ENCODE assay signal across 8 mouse cellular contexts in genomic region chr19:31083761-31084160, GRCm38 (mm10). TPM values are rescaled to one million over a fixed set of nuclear protein-coding genes. Genes with fewer than 3 reads are reported as not detected.
DNase-seq lines count a peak whose midpoint lies in the region; ATAC-seq and TF ChIP-seq lines count a peak whose summit lies in the region.

No protein-coding gene starts in this region.

- no peak for DNase-seq in left cerebral cortex, adult 2 months (ENCODE audit: extremely low spot score in 1 of 2, low spot score in 2 of 2)
- no peak for DNase-seq in left cerebral cortex, postnatal 14 days (ENCODE audit: low spot score in 2 of 2)
- peak; percentile 64 for DNase-seq in cerebellum, adult 9-11 months
- no peak for DNase-seq in liver, embryonic 13.5 days
- peak; percentile 10 for DNase-seq in thymus, adult 2 months
- DNase-seq in yolk sac, embryonic 10.5 days (ENCODE audit: low spot score), result no peak
- no peak for DNase-seq in right cerebral cortex, postnatal 14 days

- intact Hi-C loops in left cerebral cortex, adult 2 months (cut with DNase I), result loop anchor here (2.0 to 5.0 kb wide), 2 partner anchors 241 to 581 kb away; no protein-coding TSS in a partner anchor
- intact Hi-C loops in left cerebral cortex, postnatal 14 days (cut with DNase I), result no loop called here

- TF ChIP-seq CTCF in left cerebral cortex, adult 2 months (IDR thresholded peaks at IDR 0.05), result no peak
- TF ChIP-seq CTCF in thymus, adult 2 months (IDR thresholded peaks at IDR 0.05; ENCODE audit: borderline replicate concordance, control insufficient read depth, extremely low read depth, insufficient read depth, low read length, poor library complexity), result no peak

- peak overlapping the region; percentile 90 for H3K4me2 ChIP-seq in heart, embryonic 13.5 days
- peak overlapping the region; percentile 85 for H3K4me2 ChIP-seq in liver, embryonic 13.5 days

- H3K4me1 ChIP-seq in heart, embryonic 13.5 days, result peaks cover 24% of the 10 kb centered on the region
- H3K4me1 ChIP-seq in liver, embryonic 13.5 days (replicated peaks), result peaks cover 23% of the 10 kb centered on the region
- H3K4me1 ChIP-seq in thymus, adult 2 months (replicated peaks; ENCODE audit: control insufficient read depth, insufficient read depth, low read length), result peaks cover 18% of the 10 kb centered on the region

- H3K9ac ChIP-seq in heart, embryonic 13.5 days, result peak overlapping the region; percentile 94
- H3K9ac ChIP-seq in liver, embryonic 13.5 days, result peak overlapping the region; percentile 77

- 90% methylated on average over 8 of the region's 8 CpGs for WGBS in heart, embryonic 13.5 days
- 77% methylated on average over 8 of the region's 8 CpGs for WGBS in liver, embryonic 13.5 days (ENCODE audit: insufficient replicate concordance)
- 99% methylated on average over 8 of the region's 8 CpGs for WGBS in thymus, adult 2 months

- no peaks in the 10 kb centered on the region for H3K9me3 ChIP-seq in heart, embryonic 13.5 days
- H3K9me3 ChIP-seq in liver, embryonic 13.5 days (replicated peaks), result no peaks in the 10 kb centered on the region

- H3K36me3 ChIP-seq in heart, embryonic 13.5 days, result peaks cover 43% of the 10 kb centered on the region
- H3K36me3 ChIP-seq in liver, embryonic 13.5 days, result peaks cover 28% of the 10 kb centered on the region
- no peaks in the 10 kb centered on the region for H3K36me3 ChIP-seq in thymus, adult 2 months (ENCODE audit: control insufficient read depth, insufficient read depth, low read length)

- no peak overlapping the region for H3K27ac ChIP-seq in left cerebral cortex, adult 2 months
- H3K27ac ChIP-seq in heart, embryonic 13.5 days (replicated peaks), result peak overlapping the region; percentile 84; the same call in 1 of the 2 replicates
- no peak overlapping the region for H3K27ac ChIP-seq in liver, embryonic 13.5 days
- H3K27ac ChIP-seq in thymus, adult 2 months (ENCODE audit: control insufficient read depth, insufficient read depth, low read length), result no peak overlapping the region

- ATAC-seq in heart, embryonic 13.5 days (ENCODE audit: extremely low read depth, insufficient number of reproducible peaks, low FRiP score, low TSS enrichment), result no peak
- no peak for ATAC-seq in liver, embryonic 13.5 days (ENCODE audit: low read depth)

- TF ChIP-seq POLR2A in thymus, adult 2 months (IDR thresholded peaks at IDR 0.05; ENCODE audit: control insufficient read depth, extremely low read depth, insufficient read depth, low read length, poor library complexity), result no peak

- H3K27me3 ChIP-seq in heart, embryonic 13.5 days (replicated peaks), result no peaks in the 10 kb centered on the region
- no peaks in the 10 kb centered on the region for H3K27me3 ChIP-seq in liver, embryonic 13.5 days
- H3K27me3 ChIP-seq in thymus, adult 2 months (ENCODE audit: control insufficient read depth, insufficient read depth, low read length), result no peaks in the 10 kb centered on the region

- peak overlapping the region; percentile 83 for H3K4me3 ChIP-seq in left cerebral cortex, adult 2 months
- H3K4me3 ChIP-seq in heart, embryonic 13.5 days, result peak overlapping the region; percentile 90
- H3K4me3 ChIP-seq in liver, embryonic 13.5 days (replicated peaks), result peak overlapping the region; percentile 79
- peak overlapping the region; percentile 67 for H3K4me3 ChIP-seq in thymus, adult 2 months (ENCODE audit: control insufficient read depth, insufficient read depth, low read length)

RNA-seq across cellular contexts. Expression of gene Cstf2t, which starts 1.1 kb away (rescaled TPM):
- 10 to 100 TPM; 64.3 to 68.6 TPM for total RNA-seq in left cerebral cortex, adult 2 months (2021)
- 10 to 100 TPM; 65.8 to 66.5 TPM for total RNA-seq in left cerebral cortex, postnatal 14 days (2021)
- polyA plus RNA-seq in heart, embryonic 13.5 days (2015; fragmentation: Nextera tagmentation; extraction: Ambion mirVana), result 30.4 and 33.2 TPM in 2 replicates
- polyA plus RNA-seq in liver, embryonic 13.5 days (2015; fragmentation: Nextera tagmentation; extraction: Ambion mirVana), result 13.0 and 16.2 TPM in 2 replicates
- polyA plus RNA-seq in thymus, adult 2 months (2012; rRNA removed), result 17.6 and 18.6 TPM in 2 replicates

Comparison
In these comparisons a context has a peak if more than half of its experiments do, and no peak if none do; other contexts are left out.
1. DNase-seq: peak in cerebellum, adult 9-11 months (single experiment) and thymus, adult 2 months (single experiment); none in left cerebral cortex, adult 2 months (0 of 2), left cerebral cortex, postnatal 14 days (0 of 2), liver, embryonic 13.5 days (single experiment), yolk sac, embryonic 10.5 days (single experiment) and right cerebral cortex, postnatal 14 days (single experiment).
2. Peak in every context shown above with its lines, with median percentiles within 50 percentile points of each other: H3K4me3 ChIP-seq.